Mouse (Mus musculus) adrenal gland, postnatal 36 days (tissue): Measurements from ENCODE around the gene Fam20a. TPM values are rescaled to one million over a fixed set of nuclear protein-coding genes. Genes with fewer than 3 reads are reported as not detected.
"Not testable (repeated sequence)": the region's sequence is repeated elsewhere in the genome, so short reads cannot be mapped to it uniquely, and the experiment has no call there.

Experiments
- DNase-seq, 2 experiments: peaks; one replicate each; pipeline ENCODE4 v3.0.0; 2021; ENCODE audit warnings: mixed read lengths in 1 of 2
- total RNA-seq, 2 experiments: library from RNA; stranded (reverse); gene quantifications; 2 replicates each; pipeline ENCODE4 v1.2.3; 2021

Fam20a gene
- total RNA-seq, 2 experiments from 2014 or later: 2.2 to 4.1 TPM

GRCm38 (mm10) chr11:109680934-109681333 is 41.1 kb downstream of the Fam20a start:
- no peak for DNase-seq

GRCm38 (mm10) chr11:109678291-109678690 is 43.8 kb downstream of the Fam20a start:
- DNase-seq: no peak

GRCm38 (mm10) chr11:109676621-109677373 is 45.3 kb downstream of the Fam20a start:
- DNase-seq: no peak

- no peak for DNase-seq
Observed at GRCm38 (mm10) chr11:109675771-109676170, 46.3 kb downstream of the Fam20a start.

- DNase-seq: no peak
Observed at GRCm38 (mm10) chr11:109675208-109675607, 46.9 kb downstream of the Fam20a start.

- DNase-seq: no peak
Observed at GRCm38 (mm10) chr11:109674542-109674941, 47.5 kb downstream of the Fam20a start.

GRCm38 (mm10) chr11:109673741-109674140 is 48.3 kb downstream of the Fam20a start:
- DNase-seq: no peak

GRCm38 (mm10) chr11:109672881-109673739 is 49.0 kb downstream of the Fam20a start:
- no peak for DNase-seq

GRCm38 (mm10) chr11:109672396-109672795 is 49.7 kb downstream of the Fam20a start:
- no peak for DNase-seq

GRCm38 (mm10) chr11:109672021-109672324 is 50.1 kb downstream of the Fam20a start:
- DNase-seq: no peak

GRCm38 (mm10) chr11:109671136-109672020 is 50.7 kb downstream of the Fam20a start:
- no peak for DNase-seq

GRCm38 (mm10) chr11:109670026-109670916 is 51.8 kb downstream of the Fam20a start:
- DNase-seq: no peak

GRCm38 (mm10) chr11:109669149-109669708 is 52.9 kb downstream of the Fam20a start:
- no peak for DNase-seq

GRCm38 (mm10) chr11:109668115-109668725 is 53.9 kb downstream of the Fam20a start:
- DNase-seq: no peak

- DNase-seq: peak; percentile 65 to 81
Observed at GRCm38 (mm10) chr11:109667371-109667770, 54.7 kb downstream of the Fam20a start.

GRCm38 (mm10) chr11:109666411-109666810 is 55.7 kb downstream of the Fam20a start:
- DNase-seq: no peak

- no peak for DNase-seq
Observed at GRCm38 (mm10) chr11:109665424-109665823, 56.7 kb downstream of the Fam20a start.

GRCm38 (mm10) chr11:109664293-109664692 is 57.8 kb downstream of the Fam20a start:
- no peak for DNase-seq

- not testable (repeated sequence) for DNase-seq
Observed at GRCm38 (mm10) chr11:109660526-109660925, 61.6 kb downstream of the Fam20a start.

- DNase-seq: no peak
Observed at GRCm38 (mm10) chr11:109656232-109656631, 65.8 kb downstream of the Fam20a start.
